Mouse (Mus musculus) MEL (cell line): ENCODE measurements around the gene Rassf6.

Experiments
- CHD2 ChIP-seq: IDR thresholded peaks from 2 replicates; pipeline ENCODE4 v1.6.1; 2011; ENCODE audit warnings: low read length, improper control_type of control experiment
- CTCF ChIP-seq, 3 experiments: IDR thresholded peaks in 2 of 3; conservative IDR thresholded peaks in 1 of 3; 2 replicates each; pipeline ENCODE4 v1.5.1; 2011 to 2012; ENCODE audit warnings: low read length in 3 of 3, low read depth in 2 of 3, mild to moderate bottlenecking in 2 of 3, improper control_type of control experiment in 1 of 3, inconsistent platforms in 1 of 3, mixed read lengths in 1 of 3, moderate library complexity in 1 of 3; ENCODE audit not compliant: control insufficient read depth in 1 of 3, insufficient read depth in 1 of 3, poor library complexity in 1 of 3, severe bottlenecking in 1 of 3
- EP300 ChIP-seq, 2 experiments: IDR thresholded peaks; 2 replicates each; pipeline ENCODE4 v1.6.1; 2011; ENCODE audit warnings: improper control_type of control experiment in 2 of 2, low read length in 2 of 2, low read depth in 1 of 2, mild to moderate bottlenecking in 1 of 2
- GATA1 ChIP-seq: IDR thresholded peaks from 2 replicates; pipeline ENCODE4 v1.6.1; 2011; ENCODE audit warnings: low read depth, low read length, improper control_type of control experiment
- JUND ChIP-seq: IDR thresholded peaks from 2 replicates; pipeline ENCODE4 v1.6.1; 2011; ENCODE audit warnings: low read depth, mild to moderate bottlenecking, improper control_type of control experiment, low read length
- MEF2A ChIP-seq: IDR thresholded peaks from 2 replicates; pipeline ENCODE4 v1.6.1; 2014; ENCODE audit warnings: low read depth, mild to moderate bottlenecking, inconsistent platforms, low read length, improper control_type of control experiment; ENCODE audit not compliant: poor library complexity, insufficient replicate concordance, severe bottlenecking; ENCODE audit errors: extremely low read depth
- NRF1 ChIP-seq: IDR thresholded peaks from 2 replicates; pipeline ENCODE4 v1.6.1; 2014; ENCODE audit warnings: low read depth, mild to moderate bottlenecking, inconsistent platforms, low read length, improper control_type of control experiment, moderate library complexity; ENCODE audit not compliant: poor library complexity, insufficient read depth, severe bottlenecking
- POLR2A ChIP-seq, 2 experiments: IDR thresholded peaks; 2 replicates each; pipeline ENCODE4 v1.6.1; 2011 to 2012; ENCODE audit warnings: low read length in 2 of 2, mild to moderate bottlenecking in 2 of 2, control low read depth in 1 of 2, improper control_type of control experiment in 1 of 2, low read depth in 1 of 2, moderate library complexity in 1 of 2; ENCODE audit not compliant: control insufficient read depth in 1 of 2, insufficient read depth in 1 of 2, poor library complexity in 1 of 2
- POLR2AphosphoS2 ChIP-seq: IDR thresholded peaks from 2 replicates; pipeline ENCODE4 v1.6.1; 2011; ENCODE audit warnings: low read length, improper control_type of control experiment
- SMC3 ChIP-seq: IDR thresholded peaks from 2 replicates; pipeline ENCODE4 v1.6.1; 2011; ENCODE audit warnings: low read depth, low read length, improper control_type of control experiment
- TAL1 ChIP-seq: IDR thresholded peaks from 2 replicates; pipeline ENCODE4 v1.6.1; 2012; ENCODE audit warnings: mild to moderate bottlenecking, inconsistent platforms, low read length, moderate library complexity, mixed read lengths
- UBTF ChIP-seq: IDR thresholded peaks from 2 replicates; pipeline ENCODE4 v1.6.1; 2012; ENCODE audit warnings: low read depth, mild to moderate bottlenecking, inconsistent platforms, low read length, improper control_type of control experiment, moderate library complexity, borderline replicate concordance; ENCODE audit not compliant: insufficient read depth

GRCm38 (mm10) chr5:90621726-90622125, 18.7 kb downstream of the Rassf6 start:
- TF ChIP-seq CTCF (IDR thresholded peaks at IDR 0.05 in 2 of 3, conservative IDR thresholded peaks at IDR 0.05 in 1 of 3; ENCODE audit: control insufficient read depth in 1 of 3, insufficient read depth in 1 of 3, low read depth in 2 of 3, low read length in 3 of 3, poor library complexity in 1 of 3, severe bottlenecking in 1 of 3) (no peak), EP300 (IDR thresholded peaks at IDR 0.05; ENCODE audit: low read depth in 1 of 2, low read length in 2 of 2) (no peak), SMC3 (no peak), POLR2AphosphoS2 (no peak), NRF1 (no peak), JUND (no peak), POLR2A (IDR thresholded peaks at IDR 0.05; ENCODE audit: control insufficient read depth in 1 of 2, insufficient read depth in 1 of 2, low read depth in 1 of 2, low read length in 2 of 2, poor library complexity in 1 of 2) (no peak), UBTF (no peak), GATA1 (no peak), MEF2A (no peak), CHD2 (no peak), TAL1 (no peak)
